Comparison of ENCODE assay signal across 7 mouse cellular contexts in genomic region chr7:127326685-127327084, GRCm38 (mm10). TPM values are rescaled to one million over a fixed set of nuclear protein-coding genes. Genes with fewer than 3 reads are reported as not detected.
DNase-seq lines count a peak whose midpoint lies in the region; ATAC-seq lines count a peak whose summit lies in the region.

No protein-coding gene starts in this region.

- no peaks in the 10 kb centered on the region for H3K9me3 ChIP-seq in midbrain, embryonic 10.5 days (replicated peaks)
- no peaks in the 10 kb centered on the region for H3K9me3 ChIP-seq in midbrain, embryonic 11.5 days (ENCODE audit: control insufficient read depth, low read length)

- H3K4me2 ChIP-seq in midbrain, embryonic 11.5 days = no peak overlapping the region

- H3K9ac ChIP-seq in midbrain, embryonic 11.5 days (ENCODE audit: low read length) = no peak overlapping the region

- no peaks in the 10 kb centered on the region for H3K36me3 ChIP-seq in midbrain, embryonic 10.5 days
- H3K36me3 ChIP-seq in midbrain, embryonic 11.5 days (ENCODE audit: control insufficient read depth, insufficient read depth, low read length) = no peaks in the 10 kb centered on the region

- no peak for ATAC-seq in midbrain, embryonic 11.5 days (ENCODE audit: low FRiP score)

- DNase-seq in midbrain, embryonic 10.5 days (ENCODE audit: low spot score) = peak; percentile 40
- no peak for DNase-seq in midbrain, embryonic 11.5 days (ENCODE audit: low spot score, missing footprints)
- DNase-seq in gastrocnemius, postnatal 4 days (ENCODE audit: low spot score in 2 of 2) = peak; percentile 49 to 78
- peak; percentile 57 to 60 for DNase-seq in kidney, postnatal 36 days
- DNase-seq in retina, embryonic 14.5 days (ENCODE audit: low spot score) = peak; percentile 24
- DNase-seq in thymus, postnatal 4 days = no peak
- DNase-seq in urinary bladder, postnatal 25 days (ENCODE audit: low spot score) = no peak

- peaks cover 18% of the 10 kb centered on the region for H3K4me1 ChIP-seq in midbrain, embryonic 10.5 days
- peaks cover 4% of the 10 kb centered on the region; the same call in 1 of the 2 replicates for H3K4me1 ChIP-seq in midbrain, embryonic 11.5 days (ENCODE audit: control insufficient read depth, insufficient read depth, low read length)

- no peaks in the 10 kb centered on the region for H3K27me3 ChIP-seq in midbrain, embryonic 10.5 days (ENCODE audit: low read depth, poor library complexity, severe bottlenecking)
- H3K27me3 ChIP-seq in midbrain, embryonic 11.5 days (ENCODE audit: control insufficient read depth, insufficient read depth, low read length) = no peaks in the 10 kb centered on the region

- no peak overlapping the region for H3K4me3 ChIP-seq in midbrain, embryonic 10.5 days
- H3K4me3 ChIP-seq in midbrain, embryonic 11.5 days (ENCODE audit: low read depth, low read length) = no peak overlapping the region

- WGBS in midbrain, embryonic 10.5 days = 26% methylated on average over 2 of the region's 2 CpGs
- WGBS in midbrain, embryonic 11.5 days = 33% methylated on average over 1 of the region's 2 CpGs

- peak overlapping the region; percentile 71 for H3K27ac ChIP-seq in midbrain, embryonic 10.5 days (replicated peaks)
- no peak overlapping the region for H3K27ac ChIP-seq in midbrain, embryonic 11.5 days (ENCODE audit: low read depth, low read length)

RNA-seq across cellular contexts. Expression of gene Zfp768, which starts 18.7 kb away (rescaled TPM):
- polyA plus RNA-seq in midbrain, embryonic 10.5 days (2016; fragmentation: Nextera tagmentation; extraction: Ambion mirVana) = 19.7 and 20.6 TPM in 2 replicates
- 5.8 and 7.5 TPM in 2 replicates for polyA plus RNA-seq in midbrain, embryonic 11.5 days (2014; fragmentation: Nextera tagmentation; extraction: Ambion mirVana)
- 10 to 100 TPM; 32.3 to 36.0 TPM for total RNA-seq in gastrocnemius, postnatal 4 days (2021)

RNA-seq across cellular contexts. Expression of gene Itgal, which starts 30.6 kb away (rescaled TPM):
- polyA plus RNA-seq in midbrain, embryonic 10.5 days (2016; fragmentation: Nextera tagmentation; extraction: Ambion mirVana) = 0.72 and 0.77 TPM in 2 replicates
- polyA plus RNA-seq in midbrain, embryonic 11.5 days (2014; fragmentation: Nextera tagmentation; extraction: Ambion mirVana) = 0.63 and 0.69 TPM in 2 replicates
- total RNA-seq in gastrocnemius, postnatal 4 days (2021) = 1 to 10 TPM; 1.8 to 2.8 TPM

RNA-seq across cellular contexts. Expression of gene Zfp747, which starts 49.2 kb away (rescaled TPM):
- polyA plus RNA-seq in midbrain, embryonic 10.5 days (2016; fragmentation: Nextera tagmentation; extraction: Ambion mirVana) = 8.6 and 9.1 TPM in 2 replicates
- 6.4 and 6.5 TPM in 2 replicates for polyA plus RNA-seq in midbrain, embryonic 11.5 days (2014; fragmentation: Nextera tagmentation; extraction: Ambion mirVana)
- total RNA-seq in gastrocnemius, postnatal 4 days (2021) = 1 to 10 TPM; 4.6 to 6.9 TPM

RNA-seq across cellular contexts. Expression of gene Sephs2, which starts 52.8 kb away (rescaled TPM):
- 71.2 and 76.9 TPM in 2 replicates for polyA plus RNA-seq in midbrain, embryonic 10.5 days (2016; fragmentation: Nextera tagmentation; extraction: Ambion mirVana)
- polyA plus RNA-seq in midbrain, embryonic 11.5 days (2014; fragmentation: Nextera tagmentation; extraction: Ambion mirVana) = 79.0 and 84.5 TPM in 2 replicates
- total RNA-seq in gastrocnemius, postnatal 4 days (2021) = 10 to 100 TPM; 22.1 to 23.7 TPM

Comparison
In these comparisons a context has a peak if more than half of its experiments do, and no peak if none do; other contexts are left out.
1. DNase-seq: peak in midbrain, embryonic 10.5 days (single experiment), gastrocnemius, postnatal 4 days (2 of 2), kidney, postnatal 36 days (2 of 2) and retina, embryonic 14.5 days (single experiment); none in midbrain, embryonic 11.5 days (single experiment), thymus, postnatal 4 days (single experiment) and urinary bladder, postnatal 25 days (single experiment).